Mouse (Mus musculus) CH12.LX (cell line): ENCODE data around the gene Selenoo. TPM values are rescaled to one million over a fixed set of nuclear protein-coding genes. Genes with fewer than 3 reads are reported as not detected.
A peak's percentile ranks its signal among the peaks of the same experiment; 100 is the strongest.

ENCODE experiments used
- DNase-seq: peaks from one replicate; pipeline ENCODE4 v3.0.0-alpha.2; 2013; ENCODE audit errors: extremely low read depth
- H3K27ac ChIP-seq: 2 replicates; pipeline ENCODE4 v1.5.1; 2012; ENCODE audit warnings: low read depth, mild to moderate bottlenecking, control low read depth, moderate library complexity; ENCODE audit not compliant: insufficient read depth
- H3K27me3 ChIP-seq: replicated peaks from 2 replicates; pipeline ENCODE3; 2012; ENCODE audit warnings: inconsistent platforms
- H3K36me3 ChIP-seq, 2 experiments: replicated peaks in 1 of 2; 2 replicates each; pipeline versions ENCODE3 to v1.6.1; 2012; ENCODE audit warnings: inconsistent platforms in 1 of 2, low read length in 1 of 2, mild to moderate bottlenecking in 1 of 2, mixed read lengths in 1 of 2, moderate library complexity in 1 of 2; ENCODE audit not compliant: control insufficient read depth in 1 of 2, insufficient read depth in 1 of 2
- H3K4me1 ChIP-seq, 2 experiments: 2 replicates each; pipeline ENCODE4 v1.6.1; 2012; ENCODE audit warnings: inconsistent platforms in 1 of 2, moderate library complexity in 1 of 2; ENCODE audit not compliant: insufficient read depth in 2 of 2, control insufficient read depth in 1 of 2
- H3K4me2 ChIP-seq: 2 replicates; pipeline ENCODE4 v1.6.1; 2012; ENCODE audit warnings: low read depth, mild to moderate bottlenecking, control low read depth; ENCODE audit not compliant: poor library complexity, insufficient read depth, severe bottlenecking
- H3K4me3 ChIP-seq, 3 experiments: fragments of 150-350 bp in 1 of 3; sonication (generic) in 1 of 3; replicated peaks in 1 of 3; 2 replicates each; pipeline versions ENCODE3 to v1.5.1; 2011 to 2012; ENCODE audit warnings: low read depth in 2 of 3, low read length in 2 of 3, mild to moderate bottlenecking in 2 of 3, moderate library complexity in 2 of 3, control low read depth in 1 of 3, improper control_type of control experiment in 1 of 3, inconsistent platforms in 1 of 3, mixed read lengths in 1 of 3; ENCODE audit not compliant: poor library complexity in 1 of 3
- H3K79me2 ChIP-seq: replicated peaks from 2 replicates; pipeline ENCODE4 v1.6.1; 2012; ENCODE audit warnings: mild to moderate bottlenecking, moderate library complexity; ENCODE audit not compliant: control insufficient read depth, poor library complexity, insufficient read depth, severe bottlenecking; ENCODE audit errors: extremely low read depth
- H3K9ac ChIP-seq: 2 replicates; pipeline ENCODE4 v1.6.1; 2012; ENCODE audit warnings: low read depth, mild to moderate bottlenecking, control low read depth, moderate library complexity; ENCODE audit not compliant: insufficient read depth
- H3K9me3 ChIP-seq: replicated peaks from 2 replicates; pipeline ENCODE3; 2012; ENCODE audit warnings: low read length, inconsistent platforms, mixed read lengths
- BHLHE40 ChIP-seq: IDR thresholded peaks from 2 replicates; pipeline ENCODE4 v1.6.1; 2011; ENCODE audit warnings: mild to moderate bottlenecking, low read depth, low read length, improper control_type of control experiment
- CHD1 ChIP-seq: IDR thresholded peaks from 2 replicates; pipeline ENCODE4 v1.6.1; 2012; ENCODE audit warnings: low read depth, low read length, improper control_type of control experiment, inconsistent platforms
- CHD2 ChIP-seq: IDR thresholded peaks from 2 replicates; pipeline ENCODE4 v1.6.1; 2011; ENCODE audit warnings: low read length, improper control_type of control experiment
- CTCF ChIP-seq, 2 experiments: IDR thresholded peaks in 1 of 2; conservative IDR thresholded peaks in 1 of 2; 2 replicates each; pipeline ENCODE4 v1.5.1; 2011 to 2012; ENCODE audit warnings: low read depth in 2 of 2, low read length in 2 of 2, improper control_type of control experiment in 1 of 2, inconsistent platforms in 1 of 2, mild to moderate bottlenecking in 1 of 2, moderate library complexity in 1 of 2
- ELF1 ChIP-seq: IDR thresholded peaks from 2 replicates; pipeline ENCODE4 v1.6.1; 2014; ENCODE audit warnings: low read depth, mild to moderate bottlenecking, inconsistent platforms, low read length, improper control_type of control experiment
- EP300 ChIP-seq: IDR thresholded peaks from 2 replicates; pipeline ENCODE4 v1.6.1; 2011; ENCODE audit warnings: low read length, improper control_type of control experiment
- ETS1 ChIP-seq: conservative IDR thresholded peaks from 2 replicates; pipeline ENCODE4 v1.6.1; 2012; ENCODE audit warnings: low read depth, mild to moderate bottlenecking, inconsistent platforms, low read length, improper control_type of control experiment, moderate library complexity
- GABPA ChIP-seq: IDR thresholded peaks from 2 replicates; pipeline ENCODE4 v1.6.1; 2012; ENCODE audit warnings: low read depth, low read length, improper control_type of control experiment, inconsistent platforms; ENCODE audit not compliant: insufficient replicate concordance
- HCFC1 ChIP-seq: IDR thresholded peaks from 2 replicates; pipeline ENCODE4 v1.6.1; 2012; ENCODE audit warnings: low read depth, mild to moderate bottlenecking, inconsistent platforms, low read length, improper control_type of control experiment
- KAT2A ChIP-seq: IDR thresholded peaks from 2 replicates; pipeline ENCODE4 v1.6.1; 2012; ENCODE audit warnings: low read length, improper control_type of control experiment, inconsistent platforms; ENCODE audit not compliant: insufficient replicate concordance
- MAFK ChIP-seq: IDR thresholded peaks from 2 replicates; pipeline ENCODE4 v1.6.1; 2011; ENCODE audit warnings: low read length, improper control_type of control experiment; ENCODE audit not compliant: insufficient replicate concordance
- MAX ChIP-seq: IDR thresholded peaks from 2 replicates; pipeline ENCODE4 v1.6.1; 2011; ENCODE audit warnings: low read length, improper control_type of control experiment
- MAZ ChIP-seq: IDR thresholded peaks from 2 replicates; pipeline ENCODE4 v1.6.1; 2012; ENCODE audit warnings: low read depth, mild to moderate bottlenecking, inconsistent platforms, low read length, improper control_type of control experiment, moderate library complexity
- MEF2A ChIP-seq: IDR thresholded peaks from 2 replicates; pipeline ENCODE4 v1.6.1; 2014; ENCODE audit warnings: low read depth, mild to moderate bottlenecking, inconsistent platforms, low read length, improper control_type of control experiment, borderline replicate concordance
- MXI1 ChIP-seq: IDR thresholded peaks from 2 replicates; pipeline ENCODE4 v1.6.1; 2011; ENCODE audit warnings: mild to moderate bottlenecking, low read depth, low read length, improper control_type of control experiment
- MYC ChIP-seq: IDR thresholded peaks from 2 replicates; pipeline ENCODE4 v1.6.1; 2011; ENCODE audit warnings: low read depth, mild to moderate bottlenecking, improper control_type of control experiment, low read length
- NELFE ChIP-seq: IDR thresholded peaks from 2 replicates; pipeline ENCODE4 v1.6.1; 2011; ENCODE audit warnings: low read depth, low read length, improper control_type of control experiment
- NRF1 ChIP-seq: IDR thresholded peaks from 2 replicates; pipeline ENCODE4 v1.6.1; 2014; ENCODE audit warnings: low read depth, mild to moderate bottlenecking, inconsistent platforms, low read length, improper control_type of control experiment, moderate library complexity
- PAX5 ChIP-seq: IDR thresholded peaks from 2 replicates; pipeline ENCODE4 v1.6.1; 2012; ENCODE audit warnings: low read length, inconsistent platforms, mixed read lengths
- POLR2A ChIP-seq: IDR thresholded peaks from 2 replicates; pipeline ENCODE4 v1.6.1; 2011; ENCODE audit warnings: low read depth, mild to moderate bottlenecking, improper control_type of control experiment, low read length
- POLR2AphosphoS2 ChIP-seq: IDR thresholded peaks from 2 replicates; pipeline ENCODE4 v1.6.1; 2011; ENCODE audit warnings: low read depth, low read length, improper control_type of control experiment
- RAD21 ChIP-seq: IDR thresholded peaks from 2 replicates; pipeline ENCODE4 v1.6.1; 2011; ENCODE audit warnings: low read depth, mild to moderate bottlenecking, low read length, improper control_type of control experiment, moderate library complexity
- RCOR1 ChIP-seq: conservative IDR thresholded peaks from 2 replicates; pipeline ENCODE4 v1.6.1; 2012; ENCODE audit warnings: low read depth, mild to moderate bottlenecking, inconsistent platforms, low read length, improper control_type of control experiment
- SIN3A ChIP-seq: IDR thresholded peaks from 2 replicates; pipeline ENCODE4 v1.6.1; 2012; ENCODE audit warnings: low read length, improper control_type of control experiment, inconsistent platforms
- SMC3 ChIP-seq: IDR thresholded peaks from 2 replicates; pipeline ENCODE4 v1.6.1; 2011; ENCODE audit warnings: low read depth, low read length, improper control_type of control experiment
- TCF12 ChIP-seq: IDR thresholded peaks from 2 replicates; pipeline ENCODE4 v1.6.1; 2014; ENCODE audit warnings: low read depth, mild to moderate bottlenecking, inconsistent platforms, low read length, improper control_type of control experiment
- UBTF ChIP-seq: IDR thresholded peaks from 2 replicates; pipeline ENCODE4 v1.6.1; 2012; ENCODE audit warnings: low read depth, mild to moderate bottlenecking, inconsistent platforms, low read length, improper control_type of control experiment, moderate library complexity
- USF1 ChIP-seq: IDR thresholded peaks from 2 replicates; pipeline ENCODE4 v1.6.1; 2014; ENCODE audit warnings: low read depth, mild to moderate bottlenecking, inconsistent platforms, low read length, improper control_type of control experiment
- USF2 ChIP-seq: conservative IDR thresholded peaks from 2 replicates; pipeline ENCODE4 v1.6.1; 2011; ENCODE audit warnings: low read depth, low read length, improper control_type of control experiment
- ZMIZ1 ChIP-seq: IDR thresholded peaks from 2 replicates; pipeline ENCODE4 v1.6.1; 2012; ENCODE audit warnings: low read depth, mild to moderate bottlenecking, inconsistent platforms, low read length, improper control_type of control experiment
- ZNF384 ChIP-seq: IDR thresholded peaks from 2 replicates; pipeline ENCODE4 v1.6.1; 2012; ENCODE audit warnings: low read depth, low read length, improper control_type of control experiment, inconsistent platforms
- dilution Hi-C: fragments of 300-500 bp; cut with MboI; formaldehyde crosslinking; loops from 2 replicates; pipeline ENCODE4 v1.14.3; 2020; ENCODE audit warnings: low sequenced_read_pairs; ENCODE audit not compliant: extremely low pct_unique_long_range_greater_than_20kb, extremely low pct_ligation_motif_present
- in situ Hi-C: fragments of 300-500 bp; cut with MboI; formaldehyde crosslinking; loops from 3 replicates; pipeline ENCODE4 v1.14.3; 2019; ENCODE audit warnings: low sequenced_read_pairs, low pct_ligation_motif_present, low pct_unique_long_range_greater_than_20kb, mixed read lengths
- polyA plus RNA-seq: library from polyadenylated mRNA; unstranded; fragments of >175 nt; gene quantifications from 2 replicates; pipeline ENCODE4 v1.2.1, GENCODE M21; 2012; ENCODE audit warnings: low read depth; ENCODE audit not compliant: insufficient read length
- total RNA-seq, 2 experiments: library from RNA; depleted of rRNA; stranded (reverse); fragments of 300-350 nt in 1 of 2; fragments of >200 nt in 1 of 2; gene quantifications; 2 replicates each; pipeline ENCODE4 v1.2.3; 2012 to 2014

The Selenoo gene
- total and polyA plus RNA-seq, 3 experiments: 3.7 to 11.7 (median 8.7) TPM

DNA sequence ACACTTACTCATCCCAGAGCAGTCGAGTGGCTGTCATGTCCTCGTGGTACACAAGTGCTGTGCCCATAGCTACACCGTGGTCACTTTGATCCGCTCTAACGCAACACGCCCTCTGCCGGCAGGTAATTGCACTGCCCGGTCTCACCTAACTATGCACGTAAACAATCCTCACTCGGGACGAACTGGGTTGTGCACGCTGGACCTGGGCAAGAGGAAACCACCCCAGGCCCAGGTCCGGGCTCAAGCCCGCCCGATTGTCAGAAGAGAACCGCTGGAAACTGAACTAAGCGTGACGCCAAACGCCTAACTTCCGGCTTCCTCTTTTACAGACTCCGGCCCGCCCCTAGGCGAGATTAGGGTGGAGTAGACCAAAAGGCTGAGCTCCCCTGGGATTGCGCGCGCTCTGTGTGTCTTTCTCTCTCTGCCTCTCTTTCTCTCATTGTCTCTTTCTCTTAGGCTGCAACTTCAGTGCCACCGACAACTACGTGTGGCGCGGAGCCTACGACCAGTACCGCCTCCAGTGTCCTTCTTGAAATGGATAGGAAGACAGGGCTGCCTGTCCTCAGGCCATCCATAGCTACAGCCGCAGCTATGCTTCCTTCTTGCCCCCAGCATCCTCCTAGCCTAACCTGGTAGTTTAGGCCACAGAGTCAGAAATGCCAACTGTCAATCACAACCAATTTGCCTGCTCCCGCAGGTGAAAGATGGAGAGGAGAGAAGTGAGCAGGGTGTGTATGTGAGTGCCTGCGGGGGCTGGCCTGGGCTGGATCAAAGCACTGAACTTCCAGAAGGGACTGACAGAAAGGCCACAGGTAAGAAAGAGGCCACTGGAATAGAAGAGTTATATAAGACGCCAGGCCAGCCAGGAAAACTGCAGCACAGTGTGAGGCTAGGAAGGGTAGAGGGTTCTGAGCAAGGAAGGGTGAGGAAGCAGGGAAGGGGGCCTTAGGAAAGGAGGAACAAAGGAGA, 39.8 kb downstream of the Selenoo start, which contains the start of gene Hdac10:
Hdac10 (minus strand) TSS at position 319 of the 969 bp plus-strand sequence.
- TF ChIP-seq ZNF384 (no peak), ELF1 (peak; percentile 92), POLR2A (peak; percentile 84), CHD2 (0 out of 2 replicates have a peak, but pooled peaks have one; percentile 10), HCFC1 (peak; percentile 71), BHLHE40 (peak; percentile 58), TCF12 (no peak; the same call in 1 of the 2 replicates), ZMIZ1 (peak; percentile 78), NRF1 (no peak; the same call in 1 of the 2 replicates), CHD1 (no peak), KAT2A (0 out of 2 replicates have a peak, but pooled peaks have one; percentile 59), RAD21 (peak; percentile 16), NELFE (peak; percentile 82), MAX (peak; percentile 86), SMC3 (peak; percentile 35; the same call in 1 of the 2 replicates), GABPA (no peak), UBTF (no peak; the same call in 1 of the 2 replicates), MAFK (no peak), SIN3A (peak; percentile 88), CTCF (conservative IDR thresholded peaks at IDR 0.05 in 1 of 2, IDR thresholded peaks at IDR 0.05 in 1 of 2; ENCODE audit: low read depth in 2 of 2, low read length in 2 of 2) (peak; percentile 41 to 80), MYC (0 out of 2 replicates have a peak, but pooled peaks have one; percentile 36), EP300 (0 out of 2 replicates have a peak, but pooled peaks have one; percentile 30), USF2 (no peak), USF1 (no peak), POLR2AphosphoS2 (peak; percentile 38; the same call in 1 of the 2 replicates), MXI1 (peak; percentile 95), RCOR1 (no peak), ETS1 (peak; percentile 37), MAZ (peak; percentile 23; the same call in 1 of the 2 replicates), PAX5 (no peak), MEF2A (no peak)
- H3K27ac ChIP-seq: peak within 1 kb of the TSS; percentile 48
- dilution Hi-C loops (no loop called here), in situ Hi-C loops (loop anchor here (5.0 kb wide), 1 partner anchor 79 kb away; no protein-coding TSS in a partner anchor)
- peaks cover 29% of the 10 kb centered on the region for H3K27me3 ChIP-seq
- H3K4me3 ChIP-seq: peak within 1 kb of the TSS; percentile 60 to 80 (median 69)
- H3K4me1 ChIP-seq: peaks cover 21 to 52% of the 10 kb centered on the region in 2 experiments
- DNase-seq: peak; percentile 92
- peak within 1 kb of the TSS; percentile 68 for H3K4me2 ChIP-seq
- H3K9ac ChIP-seq: peak within 1 kb of the TSS; percentile 38
- H3K9me3 ChIP-seq: no peaks in the 10 kb centered on the region
- H3K79me2 ChIP-seq: no peaks in the 10 kb centered on the region
- H3K36me3 ChIP-seq: peaks cover 9 to 31% of the 10 kb centered on the region in 2 experiments
